Mouse (Mus musculus) liver, embryonic 13.5 days (tissue): ENCODE measurements around the gene Prss57. TPM values are rescaled to one million over a fixed set of nuclear protein-coding genes. Genes with fewer than 3 reads are reported as not detected.
A peak's percentile ranks its signal among the peaks of the same experiment; 100 is the strongest.

Source experiments
- ATAC-seq: fragments of 200-750 bp; cut with Nextera tagmentation; 2 replicates; pipeline ENCODE4 v1.8.0; 2017; ENCODE audit warnings: low read depth, mild to moderate bottlenecking, moderate number of reproducible peaks, moderate library complexity
- DNase-seq: peaks from one replicate; pipeline ENCODE4 v3.0.0; 2022
- H3K27ac ChIP-seq: fragments of 300-500 bp; sonication (generic); 2 replicates; pipeline ENCODE4 v1.5.1; 2015; ENCODE audit warnings: moderate library complexity, mild to moderate bottlenecking, inconsistent platforms
- H3K27me3 ChIP-seq: fragments of 300-500 bp; sonication (generic); 2 replicates; pipeline ENCODE4 v1.6.1; 2015; ENCODE audit warnings: mild to moderate bottlenecking, inconsistent platforms
- H3K36me3 ChIP-seq: fragments of 300-500 bp; sonication (generic); 2 replicates; pipeline ENCODE4 v1.6.1; 2015; ENCODE audit warnings: mild to moderate bottlenecking, inconsistent platforms
- H3K4me1 ChIP-seq: fragments of 300-500 bp; sonication (generic); replicated peaks from 2 replicates; pipeline ENCODE4 v1.6.1; 2015; ENCODE audit warnings: inconsistent platforms
- H3K4me2 ChIP-seq: fragments of 300-500 bp; sonication (generic); 2 replicates; pipeline ENCODE4 v1.6.1; 2015; ENCODE audit warnings: inconsistent platforms, mild to moderate bottlenecking, moderate library complexity
- H3K4me3 ChIP-seq: fragments of 300-500 bp; sonication (generic); replicated peaks from 2 replicates; pipeline ENCODE4 v1.5.1; 2015; ENCODE audit warnings: mild to moderate bottlenecking, inconsistent platforms
- H3K9ac ChIP-seq: fragments of 300-500 bp; sonication (generic); 2 replicates; pipeline ENCODE4 v1.6.1; 2015; ENCODE audit warnings: mild to moderate bottlenecking, inconsistent platforms
- H3K9me3 ChIP-seq: fragments of 300-500 bp; sonication (generic); replicated peaks from 2 replicates; pipeline ENCODE4 v1.6.1; 2016; ENCODE audit warnings: inconsistent platforms
- WGBS: fragments of 180-500 bp; shearing (Covaris S2); methylation state at CpG from one replicate; pipeline ENCODE4 v1.1.7; 2015; ENCODE audit not compliant: insufficient replicate concordance; 5-methylcytosine and 5-hydroxymethylcytosine counted together
- polyA plus RNA-seq: library from polyadenylated mRNA; unstranded; fragments of >200 nt; fragmentation: Nextera tagmentation; extraction: Ambion mirVana; gene quantifications from 2 replicates; pipeline ENCODE4 v1.2.1, GENCODE M21; 2015

Gene Prss57
- polyA plus RNA-seq, 1 experiment from 2014 or later: 3.2 TPM

DNA sequence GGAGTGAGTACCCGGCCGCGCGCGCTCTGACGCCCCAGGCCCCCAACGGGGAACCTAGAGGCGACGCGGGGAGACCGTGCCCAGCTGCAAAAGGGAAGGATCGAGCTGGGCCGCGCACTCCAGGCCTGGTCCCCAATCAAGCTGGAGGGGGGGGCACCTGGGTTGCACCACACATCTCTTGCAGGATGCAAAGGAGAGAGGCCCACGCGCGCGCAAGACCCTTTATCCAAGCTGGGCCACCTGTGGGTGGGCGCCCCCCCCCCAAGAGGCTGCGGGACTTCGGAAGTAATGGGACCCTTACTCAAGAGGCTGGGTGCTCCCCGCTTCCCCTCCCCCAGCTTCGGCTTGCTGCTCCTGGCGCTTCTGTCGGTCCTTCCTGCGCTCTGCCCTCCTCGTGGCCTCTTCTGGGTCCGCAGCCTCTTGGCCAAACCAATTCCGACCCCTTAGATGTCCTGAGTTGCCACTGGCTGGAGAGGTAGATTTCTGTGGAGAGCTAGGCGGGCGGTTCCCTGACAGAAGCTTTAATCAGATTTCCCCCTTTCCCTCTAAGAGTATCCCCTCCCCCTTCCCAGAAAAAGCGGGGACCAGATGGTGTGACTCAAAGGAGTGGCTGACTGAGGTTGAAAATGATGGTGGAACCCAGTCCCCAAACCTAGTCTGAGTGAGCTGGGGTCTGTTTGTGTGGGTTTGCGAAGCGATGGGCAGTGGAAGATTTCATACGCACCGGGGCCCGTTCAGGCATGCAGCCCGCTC is 3.2 kb upstream of the Prss57 start:
- DNase-seq (no peak), ATAC-seq (0 out of 2 replicates have a peak, but pooled peaks have one; percentile 4)
- Histone ChIP-seq H3K9ac (peak overlapping the region; percentile 73), H3K36me3 (no peaks in the 10 kb centered on the region), H3K27me3 (peaks cover 16% of the 10 kb centered on the region), H3K4me3 (peak overlapping the region; percentile 69), H3K4me1 (peaks cover 52% of the 10 kb centered on the region), H3K27ac (peak overlapping the region; percentile 39; the same call in 1 of the 2 replicates), H3K4me2 (peak overlapping the region; percentile 90), H3K9me3 (no peaks in the 10 kb centered on the region)
- WGBS: 9% methylated on average over 36 of the region's 38 CpGs

GRCm38 (mm10) chr10:79793051-79793737 is 2.4 kb upstream of the Prss57 start, which contains the start of gene Palm:
TSS of gene Palm (plus strand) at chr10:79793572.
- H3K4me2 ChIP-seq: peak within 1 kb of the TSS; percentile 90
- H3K4me1 ChIP-seq: peaks cover 45% of the 10 kb centered on the region
- H3K4me3 ChIP-seq: peak within 1 kb of the TSS; percentile 69
- no peaks in the 10 kb centered on the region for H3K36me3 ChIP-seq
- peak within 1 kb of the TSS; percentile 39; the same call in 1 of the 2 replicates for H3K27ac ChIP-seq
- ATAC-seq (peak; percentile 18; the same call in 1 of the 2 replicates), DNase-seq (peak; percentile 48)
- no peaks in the 10 kb centered on the region for H3K9me3 ChIP-seq
- peaks cover 16% of the 10 kb centered on the region for H3K27me3 ChIP-seq
- peak within 1 kb of the TSS; percentile 73 for H3K9ac ChIP-seq
- WGBS: 5% methylated on average over 49 of the region's 51 CpGs

DNA sequence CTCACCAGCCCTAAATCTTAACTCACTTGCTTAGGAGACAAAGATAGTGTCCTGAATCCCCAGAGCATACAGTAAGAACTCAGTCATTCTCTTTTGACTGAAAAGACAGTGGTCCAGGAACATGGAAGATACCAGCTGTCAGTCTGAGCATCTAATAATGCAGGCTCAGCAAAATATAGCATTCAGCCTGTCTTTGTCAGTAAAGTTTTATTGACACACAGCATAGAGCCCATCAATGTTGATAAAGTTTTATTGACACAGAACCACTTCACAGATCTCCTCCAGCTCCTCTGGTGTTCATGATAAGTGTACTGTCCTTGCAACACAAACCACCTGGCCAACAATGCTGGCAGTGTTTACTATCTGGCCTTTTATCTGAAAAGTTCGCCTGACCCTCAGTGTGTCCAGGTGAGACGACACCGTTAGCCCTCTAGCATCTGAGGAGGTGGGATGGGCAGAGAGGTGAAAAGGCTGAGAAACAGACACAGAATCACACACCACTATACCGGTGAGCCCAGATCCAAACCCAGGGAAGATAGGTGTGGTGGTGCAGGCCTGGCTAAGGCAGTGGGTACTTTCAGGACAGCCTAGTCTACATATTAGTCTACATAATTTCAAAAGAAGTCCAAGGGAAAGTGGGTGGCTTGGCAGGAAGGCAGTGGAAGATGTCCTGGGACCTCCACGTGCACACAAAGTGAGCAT is 1.7 kb upstream of the Prss57 start:
- Histone ChIP-seq H3K36me3 (no peaks in the 10 kb centered on the region), H3K4me1 (peaks cover 38% of the 10 kb centered on the region), H3K4me3 (no peak overlapping the region), H3K9ac (no peak overlapping the region), H3K27ac (no peak overlapping the region), H3K27me3 (peaks cover 16% of the 10 kb centered on the region), H3K9me3 (no peaks in the 10 kb centered on the region), H3K4me2 (no peak overlapping the region)
- DNase-seq (no peak), ATAC-seq (no peak)
- 70% methylated on average over 5 of the region's 5 CpGs for WGBS

GRCm38 (mm10) chr10:79789581-79789980 is 1.2 kb downstream of the Prss57 start:
- no peaks in the 10 kb centered on the region for H3K36me3 ChIP-seq
- H3K9ac ChIP-seq: no peak overlapping the region
- H3K9me3 ChIP-seq: no peaks in the 10 kb centered on the region
- ATAC-seq (no peak), DNase-seq (no peak)
- H3K27me3 ChIP-seq: peaks cover 14% of the 10 kb centered on the region
- H3K27ac ChIP-seq: no peak overlapping the region
- H3K4me1 ChIP-seq: peaks cover 18% of the 10 kb centered on the region
- no peak overlapping the region for H3K4me3 ChIP-seq
- no peak overlapping the region for H3K4me2 ChIP-seq
- 38% methylated on average over 2 of the region's 2 CpGs for WGBS

- Histone ChIP-seq H3K27ac (no peak overlapping the region), H3K4me2 (no peak overlapping the region), H3K4me1 (peaks cover 8% of the 10 kb centered on the region), H3K9ac (no peak overlapping the region), H3K9me3 (no peaks in the 10 kb centered on the region), H3K27me3 (peaks cover 9% of the 10 kb centered on the region), H3K4me3 (no peak overlapping the region), H3K36me3 (no peaks in the 10 kb centered on the region)
- DNase-seq (peak; percentile 56), ATAC-seq (no peak)
- WGBS: 14% methylated on average over 7 of the region's 7 CpGs
Observed at GRCm38 (mm10) chr10:79788386-79789158, 2.2 kb downstream of the Prss57 start.

DNA sequence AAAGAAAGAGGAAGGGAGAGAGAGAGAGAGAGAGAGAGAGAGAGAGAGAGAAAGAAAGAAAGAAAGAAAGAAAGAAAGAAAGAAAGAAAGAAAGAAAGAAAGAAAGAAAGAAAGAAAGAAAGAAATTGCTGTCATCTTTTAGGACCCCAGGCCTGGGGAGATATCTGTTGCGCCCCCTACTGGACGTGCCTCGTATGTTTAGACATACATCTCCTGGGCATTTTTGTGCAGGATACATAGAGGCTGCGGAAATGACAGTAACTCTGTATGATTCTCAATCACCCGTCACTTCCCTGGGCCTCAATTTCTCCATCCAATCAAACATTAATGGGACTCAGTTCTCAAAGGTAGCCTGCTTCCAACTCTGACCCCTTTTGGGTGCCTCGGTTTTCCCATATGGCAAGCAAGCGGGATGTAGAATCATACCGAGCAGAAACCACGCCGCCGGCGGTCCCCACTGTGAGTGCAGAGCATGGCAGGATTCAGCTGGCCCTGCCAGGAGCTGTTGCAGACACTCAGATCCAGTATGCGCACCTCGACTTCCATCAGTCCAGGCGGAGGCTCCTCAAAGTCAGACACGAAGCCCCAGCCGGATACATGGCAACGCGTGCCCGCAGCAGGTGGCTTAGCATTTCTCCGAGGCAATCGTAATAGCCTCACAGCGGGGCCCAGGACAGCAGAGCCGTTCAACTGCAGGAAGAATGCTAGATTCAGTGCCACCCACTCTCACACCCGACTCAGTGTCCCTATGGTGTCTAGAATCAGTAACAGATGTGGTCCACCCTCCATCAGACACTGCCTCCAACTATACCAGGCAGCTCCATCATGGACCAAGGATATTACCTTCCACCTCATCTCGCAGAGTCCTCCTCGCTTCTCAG is 6.6 kb downstream of the Prss57 start:
- WGBS: 44% methylated on average over 27 of the region's 27 CpGs
- Histone ChIP-seq H3K4me2 (no peak overlapping the region), H3K27me3 (peaks cover 37% of the 10 kb centered on the region), H3K27ac (no peak overlapping the region), H3K4me3 (no peak overlapping the region), H3K4me1 (peaks cover 29% of the 10 kb centered on the region), H3K9ac (no peak overlapping the region), H3K9me3 (no peaks in the 10 kb centered on the region), H3K36me3 (no peaks in the 10 kb centered on the region)
- peak; percentile 45 for DNase-seq
- ATAC-seq: no peak

DNA sequence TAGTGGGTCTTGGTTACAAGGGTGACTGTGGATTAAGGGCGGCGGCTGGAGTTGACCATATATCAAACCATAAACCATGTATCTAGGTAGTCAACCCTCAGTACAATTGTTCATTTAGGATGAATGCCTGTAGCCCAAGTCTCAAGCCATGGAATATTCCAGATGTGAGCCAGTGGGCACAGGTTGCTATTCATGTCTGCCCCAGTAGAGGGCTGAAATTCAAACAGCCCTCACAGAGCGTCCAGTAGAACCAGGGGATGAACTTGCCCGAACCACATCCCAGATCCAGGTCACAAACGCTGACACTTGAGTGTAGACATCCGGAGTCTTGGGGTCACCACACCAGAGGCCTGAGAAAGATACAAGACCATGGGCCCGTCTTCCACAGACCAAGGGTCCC is 7.7 kb downstream of the Prss57 start:
- Histone ChIP-seq H3K9me3 (no peaks in the 10 kb centered on the region), H3K36me3 (no peaks in the 10 kb centered on the region), H3K27ac (no peak overlapping the region), H3K4me3 (no peak overlapping the region), H3K4me1 (peaks cover 29% of the 10 kb centered on the region), H3K4me2 (no peak overlapping the region), H3K9ac (no peak overlapping the region), H3K27me3 (peaks cover 48% of the 10 kb centered on the region)
- DNase-seq (no peak), ATAC-seq (no peak)
- WGBS: 60% methylated on average over 7 of the region's 7 CpGs

- ATAC-seq: no peak
- Histone ChIP-seq H3K4me3 (no peak overlapping the region), H3K27ac (no peak overlapping the region), H3K4me1 (peaks cover 37% of the 10 kb centered on the region), H3K27me3 (peaks cover 59% of the 10 kb centered on the region), H3K4me2 (no peak overlapping the region), H3K9ac (no peak overlapping the region), H3K36me3 (no peaks in the 10 kb centered on the region), H3K9me3 (no peaks in the 10 kb centered on the region)
- 54% methylated on average over 5 of the region's 5 CpGs for WGBS
- DNase-seq: no peak
Observed at GRCm38 (mm10) chr10:79781956-79782355, 8.8 kb downstream of the Prss57 start.

DNA sequence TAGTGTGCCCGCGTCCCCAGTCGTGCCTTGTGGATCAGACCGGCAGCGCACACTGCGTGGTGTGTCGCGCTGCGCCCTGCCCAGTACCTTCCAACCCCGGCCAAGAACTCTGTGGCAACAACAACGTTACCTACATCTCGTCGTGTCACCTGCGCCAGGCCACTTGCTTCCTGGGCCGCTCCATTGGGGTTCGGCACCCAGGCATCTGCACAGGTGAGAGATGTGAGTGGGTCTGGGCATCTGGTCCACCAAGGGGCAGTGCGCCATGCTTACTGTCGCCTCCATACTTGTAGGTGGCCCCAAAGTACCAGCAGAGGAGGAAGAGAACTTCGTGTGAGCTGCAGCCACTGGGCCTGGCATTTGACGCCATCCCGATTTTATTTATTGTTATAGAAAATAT is 9.6 kb downstream of the Prss57 start:
- Histone ChIP-seq H3K4me2 (peak overlapping the region; percentile 75), H3K27me3 (peaks cover 67% of the 10 kb centered on the region), H3K27ac (no peak overlapping the region), H3K4me3 (peak overlapping the region; percentile 54), H3K9me3 (no peaks in the 10 kb centered on the region), H3K4me1 (peaks cover 39% of the 10 kb centered on the region), H3K36me3 (no peaks in the 10 kb centered on the region), H3K9ac (no peak overlapping the region)
- DNase-seq (no peak), ATAC-seq (no peak)
- WGBS: 24% methylated on average over 21 of the region's 21 CpGs

- no peak for ATAC-seq
- Histone ChIP-seq H3K27ac (peak overlapping the region; percentile 47), H3K4me2 (peak overlapping the region; percentile 75), H3K36me3 (no peaks in the 10 kb centered on the region), H3K4me3 (peak overlapping the region; percentile 54), H3K9ac (no peak overlapping the region), H3K9me3 (no peaks in the 10 kb centered on the region), H3K4me1 (peaks cover 39% of the 10 kb centered on the region), H3K27me3 (peaks cover 68% of the 10 kb centered on the region)
- WGBS: under 1% methylated on average over 13 of the region's 13 CpGs
- no peak for DNase-seq
Observed at GRCm38 (mm10) chr10:79780664-79781015, 10.1 kb downstream of the Prss57 start.
